8 mouse cellular contexts compared by ENCODE assay signal in the genomic region with DNA sequence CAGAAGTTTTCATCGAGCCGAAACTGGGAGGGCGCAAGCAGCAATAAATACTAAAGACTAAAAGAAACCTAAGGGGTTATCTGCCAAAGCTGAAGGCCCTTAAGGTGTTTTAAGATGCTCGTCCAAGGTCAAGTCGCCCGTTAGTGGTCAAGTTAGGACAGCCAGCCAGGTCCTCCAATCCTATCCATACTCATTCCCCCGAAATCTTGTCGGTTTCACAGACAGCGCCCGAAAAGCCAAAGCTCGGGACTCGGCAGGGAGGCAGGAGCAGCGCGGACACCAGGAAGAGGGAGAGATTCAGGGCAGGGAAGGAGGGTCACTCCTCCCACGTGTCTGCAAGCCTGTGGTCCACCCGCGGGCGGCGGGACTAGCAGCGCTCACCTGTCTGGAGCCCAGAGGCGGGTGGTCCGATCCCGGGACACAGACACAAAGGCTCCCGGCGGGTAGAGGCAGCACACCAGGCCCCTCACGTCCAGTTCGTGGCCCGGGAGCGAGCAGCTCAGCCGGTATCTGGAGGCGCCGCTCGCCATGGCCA. TPM values are rescaled to one million over a fixed set of nuclear protein-coding genes. Genes with fewer than 3 reads are reported as not detected.
DNase-seq lines count a peak whose midpoint lies in the region; ATAC-seq and TF ChIP-seq lines count a peak whose summit lies in the region.

No protein-coding gene starts in this region.

- DNase-seq in heart, adult 18-20 months, result no peak
- peak; percentile 24 for DNase-seq in ES-E14 (ENCODE audit: low read depth, low spot score)
- DNase-seq in liver, embryonic 13.5 days, result no peak
- DNase-seq in cerebellum, postnatal 36 days, result no peak
- no peak for DNase-seq in Muller cell, postnatal 12 days (ENCODE audit: inconsistent ontology term)

- peak overlapping the region; percentile 100 for H3K4me3 ChIP-seq in heart, embryonic 13.5 days
- H3K4me3 ChIP-seq in ES-E14 (ENCODE audit: insufficient read depth in 1 of 2, low read depth in 1 of 2, low read length in 2 of 2, poor library complexity in 1 of 2, severe bottlenecking in 1 of 2), result peak overlapping the region; percentile 76 to 91
- peak overlapping the region; percentile 99 for H3K4me3 ChIP-seq in forebrain, embryonic 13.5 days
- peak overlapping the region; percentile 99 for H3K4me3 ChIP-seq in liver, embryonic 13.5 days (replicated peaks)
- H3K4me3 ChIP-seq in stomach, embryonic 14.5 days (ENCODE audit: low read depth, low read length), result peak overlapping the region; percentile 98

- peaks cover 25% of the 10 kb centered on the region for H3K4me1 ChIP-seq in heart, embryonic 13.5 days
- H3K4me1 ChIP-seq in ES-E14 (ENCODE audit: control insufficient read depth in 2 of 2, insufficient read depth in 2 of 2, low read length in 2 of 2, poor library complexity in 1 of 2), result no peaks in the 10 kb centered on the region; a peak in 1 of 4 replicates
- peaks cover 23% of the 10 kb centered on the region for H3K4me1 ChIP-seq in forebrain, embryonic 13.5 days
- H3K4me1 ChIP-seq in liver, embryonic 13.5 days (replicated peaks), result peaks cover 32% of the 10 kb centered on the region
- 0 out of 2 replicates have a peak, but pooled peaks cover 5% of the 10 kb centered on the region for H3K4me1 ChIP-seq in stomach, embryonic 14.5 days (ENCODE audit: control insufficient read depth, insufficient read depth, low read length)

- ATAC-seq in heart, embryonic 13.5 days (ENCODE audit: extremely low read depth, insufficient number of reproducible peaks, low FRiP score, low TSS enrichment), result peak; percentile 34; the same call in 1 of the 2 replicates
- no peak; the same call in 1 of the 2 replicates for ATAC-seq in forebrain, embryonic 13.5 days
- peak; percentile 75 for ATAC-seq in liver, embryonic 13.5 days (ENCODE audit: low read depth)
- peak; percentile 76 for ATAC-seq in stomach, embryonic 14.5 days (ENCODE audit: insufficient number of reproducible peaks, insufficient read depth, low FRiP score, low read depth)

- peak overlapping the region; percentile 97 for H3K9ac ChIP-seq in heart, embryonic 13.5 days
- peak overlapping the region; percentile 88 for H3K9ac ChIP-seq in ES-E14 (ENCODE audit: insufficient read depth, low read depth, low read length, poor library complexity, severe bottlenecking)
- peak overlapping the region; percentile 96 for H3K9ac ChIP-seq in forebrain, embryonic 13.5 days
- H3K9ac ChIP-seq in liver, embryonic 13.5 days, result peak overlapping the region; percentile 93
- H3K9ac ChIP-seq in stomach, embryonic 14.5 days (replicated peaks; ENCODE audit: low read depth, low read length), result peak overlapping the region; percentile 92

- in situ Hi-C loops in ES-E14 (cut with MboI; ENCODE audit: low sequenced_read_pairs in 2 of 2, unreplicated experiment in 2 of 2), result no loop called here

- under 1% methylated on average over 33 of the region's 33 CpGs for WGBS in heart, embryonic 13.5 days
- WGBS in forebrain, embryonic 13.5 days, result under 1% methylated on average over 33 of the region's 33 CpGs
- WGBS in liver, embryonic 13.5 days (ENCODE audit: insufficient replicate concordance), result 0% methylated on average over 33 of the region's 33 CpGs
- WGBS in stomach, embryonic 14.5 days, result under 1% methylated on average over 33 of the region's 33 CpGs

- H3K27me3 ChIP-seq in heart, embryonic 13.5 days (replicated peaks), result no peaks in the 10 kb centered on the region
- no peaks in the 10 kb centered on the region for H3K27me3 ChIP-seq in forebrain, embryonic 13.5 days
- no peaks in the 10 kb centered on the region for H3K27me3 ChIP-seq in liver, embryonic 13.5 days
- no peaks in the 10 kb centered on the region for H3K27me3 ChIP-seq in stomach, embryonic 14.5 days (ENCODE audit: control insufficient read depth, insufficient read depth, low read length)

- H3K27ac ChIP-seq in heart, embryonic 13.5 days (replicated peaks), result peak overlapping the region; percentile 91
- H3K27ac ChIP-seq in ES-E14 (ENCODE audit: insufficient read depth, low read depth, low read length, poor library complexity, severe bottlenecking), result peak overlapping the region; percentile 48
- H3K27ac ChIP-seq in forebrain, embryonic 13.5 days, result peak overlapping the region; percentile 91
- peak overlapping the region; percentile 84 for H3K27ac ChIP-seq in liver, embryonic 13.5 days
- peak overlapping the region; percentile 84 for H3K27ac ChIP-seq in stomach, embryonic 14.5 days (ENCODE audit: low read length)

- no peaks in the 10 kb centered on the region for H3K36me3 ChIP-seq in heart, embryonic 13.5 days
- no peaks in the 10 kb centered on the region; the same call in 1 of the 2 replicates for H3K36me3 ChIP-seq in ES-E14 (ENCODE audit: control insufficient read depth, insufficient read depth, low read length, poor library complexity, severe bottlenecking)
- no peaks in the 10 kb centered on the region for H3K36me3 ChIP-seq in forebrain, embryonic 13.5 days (ENCODE audit: poor library complexity, severe bottlenecking)
- H3K36me3 ChIP-seq in liver, embryonic 13.5 days, result no peaks in the 10 kb centered on the region
- H3K36me3 ChIP-seq in stomach, embryonic 14.5 days (ENCODE audit: control insufficient read depth, insufficient read depth, low read length), result no peaks in the 10 kb centered on the region

- no peaks in the 10 kb centered on the region for H3K9me3 ChIP-seq in heart, embryonic 13.5 days
- H3K9me3 ChIP-seq in ES-E14 (ENCODE audit: control insufficient read depth, insufficient read depth, low read depth, low read length), result no peaks in the 10 kb centered on the region
- no peaks in the 10 kb centered on the region for H3K9me3 ChIP-seq in forebrain, embryonic 13.5 days (replicated peaks)
- no peaks in the 10 kb centered on the region for H3K9me3 ChIP-seq in liver, embryonic 13.5 days (replicated peaks)
- H3K9me3 ChIP-seq in stomach, embryonic 14.5 days (ENCODE audit: control insufficient read depth, low read depth, low read length), result no peaks in the 10 kb centered on the region

- peak overlapping the region; percentile 80 for H3K4me2 ChIP-seq in heart, embryonic 13.5 days
- H3K4me2 ChIP-seq in forebrain, embryonic 13.5 days, result peak overlapping the region; percentile 74
- peak overlapping the region; percentile 85 for H3K4me2 ChIP-seq in liver, embryonic 13.5 days
- peak overlapping the region; percentile 52 for H3K4me2 ChIP-seq in stomach, embryonic 14.5 days (replicated peaks; ENCODE audit: low read depth, low read length)

TF ChIP-seq in ES-E14, 5 proteins besides CTCF, POLR2A, EP300 and RAD21:
- TF ChIP-seq ZNF384 (IDR thresholded peaks at IDR 0.05; ENCODE audit: low read depth, low read length) (no peak), MAFK (IDR thresholded peaks at IDR 0.05; ENCODE audit: insufficient read depth, low read depth, low read length) (no peak), CHD2 (IDR thresholded peaks at IDR 0.05; ENCODE audit: low read depth, low read length) (no peak), HCFC1 (IDR thresholded peaks at IDR 0.05; ENCODE audit: borderline replicate concordance, insufficient read depth, low read length) (no peak), ZC3H11A (IDR thresholded peaks at IDR 0.05; ENCODE audit: borderline replicate concordance, low read depth, low read length) (no peak)

RNA-seq across cellular contexts. Expression of gene Plaa, which starts 0.5 kb away (rescaled TPM):
- polyA plus RNA-seq in heart, embryonic 13.5 days (2015; fragmentation: Nextera tagmentation; extraction: Ambion mirVana), result 47.4 and 52.6 TPM in 2 replicates
- total RNA-seq in heart, adult 18-20 months (2021), result 10 to 100 TPM; 44.0 to 51.0 TPM
- total RNA-seq in ES-E14 (2012; rRNA removed), result 68.3 and 102 TPM in 2 replicates
- polyA plus RNA-seq in forebrain, embryonic 13.5 days (2015; fragmentation: Nextera tagmentation; extraction: Ambion mirVana), result 83.8 and 86.6 TPM in 2 replicates
- polyA plus RNA-seq in liver, embryonic 13.5 days (2015; fragmentation: Nextera tagmentation; extraction: Ambion mirVana), result 41.7 and 47.8 TPM in 2 replicates
- 64.6 and 66.7 TPM in 2 replicates for polyA plus RNA-seq in stomach, embryonic 14.5 days (2014; fragmentation: Nextera tagmentation; extraction: Ambion mirVana)

RNA-seq across cellular contexts. Expression of gene Ift74, which starts 11.7 kb away (rescaled TPM):
- 12.7 and 14.7 TPM in 2 replicates for polyA plus RNA-seq in heart, embryonic 13.5 days (2015; fragmentation: Nextera tagmentation; extraction: Ambion mirVana)
- total RNA-seq in heart, adult 18-20 months (2021), result 1 to 10 TPM; 3.2 to 4.5 TPM
- total RNA-seq in ES-E14 (2012; rRNA removed), result 11.6 and 14.8 TPM in 2 replicates
- 46.2 and 46.3 TPM in 2 replicates for polyA plus RNA-seq in forebrain, embryonic 13.5 days (2015; fragmentation: Nextera tagmentation; extraction: Ambion mirVana)
- 4.3 and 4.6 TPM in 2 replicates for polyA plus RNA-seq in liver, embryonic 13.5 days (2015; fragmentation: Nextera tagmentation; extraction: Ambion mirVana)
- 35.7 and 38.6 TPM in 2 replicates for polyA plus RNA-seq in stomach, embryonic 14.5 days (2014; fragmentation: Nextera tagmentation; extraction: Ambion mirVana)

RNA-seq across cellular contexts. Expression of gene Caap1, which starts 46.0 kb away (rescaled TPM):
- 10.1 and 11.1 TPM in 2 replicates for polyA plus RNA-seq in heart, embryonic 13.5 days (2015; fragmentation: Nextera tagmentation; extraction: Ambion mirVana)
- total RNA-seq in heart, adult 18-20 months (2021), result 1 to 10 TPM; 2.7 to 3.6 TPM
- 9.1 and 11.2 TPM in 2 replicates for total RNA-seq in ES-E14 (2012; rRNA removed)
- 27.3 and 27.7 TPM in 2 replicates for polyA plus RNA-seq in forebrain, embryonic 13.5 days (2015; fragmentation: Nextera tagmentation; extraction: Ambion mirVana)
- 11.8 and 15.7 TPM in 2 replicates for polyA plus RNA-seq in liver, embryonic 13.5 days (2015; fragmentation: Nextera tagmentation; extraction: Ambion mirVana)
- polyA plus RNA-seq in stomach, embryonic 14.5 days (2014; fragmentation: Nextera tagmentation; extraction: Ambion mirVana), result 19.6 and 22.6 TPM in 2 replicates

RNA-seq across cellular contexts. Expression of gene Gm10306, which starts 46.2 kb away (rescaled TPM):
- polyA plus RNA-seq in heart, embryonic 13.5 days (2015; fragmentation: Nextera tagmentation; extraction: Ambion mirVana), result not detected in 2 replicates
- not detected for total RNA-seq in heart, adult 18-20 months (2021)
- 1.1 TPM in 1 of 2 replicates, not detected in the other for total RNA-seq in ES-E14 (2012; rRNA removed)
- polyA plus RNA-seq in forebrain, embryonic 13.5 days (2015; fragmentation: Nextera tagmentation; extraction: Ambion mirVana), result 0.93 TPM in 1 of 2 replicates, not detected in the other
- 0.21 TPM in 1 of 2 replicates, not detected in the other for polyA plus RNA-seq in liver, embryonic 13.5 days (2015; fragmentation: Nextera tagmentation; extraction: Ambion mirVana)
- 0.88 TPM in 1 of 2 replicates, not detected in the other for polyA plus RNA-seq in stomach, embryonic 14.5 days (2014; fragmentation: Nextera tagmentation; extraction: Ambion mirVana)

RNA-seq across cellular contexts. Expression of gene Lrrc19, which starts 47.4 kb away (rescaled TPM):
- 0.17 and 0.28 TPM in 2 replicates for polyA plus RNA-seq in heart, embryonic 13.5 days (2015; fragmentation: Nextera tagmentation; extraction: Ambion mirVana)
- not detected for total RNA-seq in heart, adult 18-20 months (2021)
- 0.09 TPM in 1 of 2 replicates, not detected in the other for total RNA-seq in ES-E14 (2012; rRNA removed)
- 0.54 and 0.78 TPM in 2 replicates for polyA plus RNA-seq in forebrain, embryonic 13.5 days (2015; fragmentation: Nextera tagmentation; extraction: Ambion mirVana)
- polyA plus RNA-seq in liver, embryonic 13.5 days (2015; fragmentation: Nextera tagmentation; extraction: Ambion mirVana), result 0.10 and 0.14 TPM in 2 replicates
- polyA plus RNA-seq in stomach, embryonic 14.5 days (2014; fragmentation: Nextera tagmentation; extraction: Ambion mirVana), result 1.1 and 1.4 TPM in 2 replicates
